Mouse (Mus musculus) lung, postnatal 4 days (tissue): ENCODE data around the gene Pxylp1.
A peak's percentile ranks its signal among the peaks of the same experiment; 100 is the strongest.

ENCODE experiments used
- DNase-seq, 2 experiments: peaks; one replicate each; pipeline ENCODE4 v3.0.0; 2021

Pxylp1 gene

GRCm38 (mm10) chr9:96890266-96890665 lies 2.2 kb downstream of the Pxylp1 start:
- no peak for DNase-seq

GRCm38 (mm10) chr9:96889345-96890021 lies 3.0 kb downstream of the Pxylp1 start:
- DNase-seq, result peak; percentile 87 to 89

- DNase-seq, result peak; percentile 37 to 49
Observed at GRCm38 (mm10) chr9:96888742-96889344, 3.6 kb downstream of the Pxylp1 start.

- DNase-seq, result no peak
Observed at GRCm38 (mm10) chr9:96887954-96888353, 4.5 kb downstream of the Pxylp1 start.

- DNase-seq, result no peak
Observed at GRCm38 (mm10) chr9:96887492-96887891, 5.0 kb downstream of the Pxylp1 start.

GRCm38 (mm10) chr9:96885781-96886180 lies 6.7 kb downstream of the Pxylp1 start:
- no peak for DNase-seq

- DNase-seq, result no peak
Observed at GRCm38 (mm10) chr9:96882496-96883265, 9.8 kb downstream of the Pxylp1 start.

GRCm38 (mm10) chr9:96881901-96882300 lies 10.6 kb downstream of the Pxylp1 start:
- DNase-seq, result no peak

- no peak for DNase-seq
Observed at GRCm38 (mm10) chr9:96879024-96879423, 13.4 kb downstream of the Pxylp1 start.

- no peak for DNase-seq
Observed at GRCm38 (mm10) chr9:96878464-96878863, 14.0 kb downstream of the Pxylp1 start.

- no peak for DNase-seq
Observed at GRCm38 (mm10) chr9:96875704-96876103, 16.8 kb downstream of the Pxylp1 start.

- peak in 1 of 2 experiments; percentile 53 for DNase-seq
Observed at GRCm38 (mm10) chr9:96873082-96873481, 19.4 kb downstream of the Pxylp1 start.

GRCm38 (mm10) chr9:96870104-96870503 lies 22.4 kb downstream of the Pxylp1 start:
- peak; percentile 24 to 44 for DNase-seq

GRCm38 (mm10) chr9:96869542-96869941 lies 22.9 kb downstream of the Pxylp1 start:
- DNase-seq, result no peak

- DNase-seq, result no peak
Observed at GRCm38 (mm10) chr9:96868546-96868945, 23.9 kb downstream of the Pxylp1 start.

- DNase-seq, result no peak
Observed at GRCm38 (mm10) chr9:96867165-96867564, 25.3 kb downstream of the Pxylp1 start.

GRCm38 (mm10) chr9:96866196-96866595 lies 26.3 kb downstream of the Pxylp1 start:
- DNase-seq, result no peak

GRCm38 (mm10) chr9:96865473-96866050 lies 26.9 kb downstream of the Pxylp1 start:
- no peak for DNase-seq

- DNase-seq, result no peak
Observed at GRCm38 (mm10) chr9:96863539-96863938, 28.9 kb downstream of the Pxylp1 start.

GRCm38 (mm10) chr9:96862836-96863235 lies 29.6 kb downstream of the Pxylp1 start:
- DNase-seq, result no peak

GRCm38 (mm10) chr9:96861092-96861487 lies 31.4 kb downstream of the Pxylp1 start:
- no peak for DNase-seq

GRCm38 (mm10) chr9:96860380-96861091 lies 31.9 kb downstream of the Pxylp1 start:
- DNase-seq, result no peak

GRCm38 (mm10) chr9:96859027-96859426 lies 33.4 kb downstream of the Pxylp1 start:
- no peak for DNase-seq
